Mouse (Mus musculus) liver, embryonic 14.5 days (tissue): ENCODE results near the gene Cep126.

Source experiments
- CTCF ChIP-seq: IDR thresholded peaks from 2 replicates; pipeline ENCODE4 v1.5.1; 2016; ENCODE audit warnings: antibody characterized with exemption, low read depth, control low read depth
- EP300 ChIP-seq: IDR thresholded peaks from 2 replicates; pipeline ENCODE4 v1.6.1; 2016; ENCODE audit warnings: antibody characterized with exemption, low read depth

- TF ChIP-seq EP300 (no peak), CTCF (no peak)
These were observed 91.1 kb downstream of the Cep126 start for GRCm38 (mm10) chr9:8043044-8043387.
